Mouse (Mus musculus) hindbrain, embryonic 16.5 days (tissue): Measurements from ENCODE around the gene Aqr. TPM values are rescaled to one million over a fixed set of nuclear protein-coding genes. Genes with fewer than 3 reads are reported as not detected.
A peak's percentile ranks its signal among the peaks of the same experiment; 100 is the strongest.

ENCODE experiments used
- ATAC-seq: fragments of 200-750 bp; cut with Nextera tagmentation; 2 replicates; pipeline ENCODE4 v1.8.0; 2017; ENCODE audit warnings: moderate TSS enrichment, moderate library complexity
- H3K27ac ChIP-seq: fragments of 300-500 bp; sonication (generic); 2 replicates; pipeline ENCODE4 v1.5.1; 2014; ENCODE audit warnings: low read depth, mild to moderate bottlenecking, control low read depth, low read length, moderate library complexity
- H3K27me3 ChIP-seq: fragments of 300-500 bp; sonication (generic); replicated peaks from 2 replicates; pipeline ENCODE4 v1.6.1; 2014; ENCODE audit warnings: low read length; ENCODE audit not compliant: control insufficient read depth, insufficient read depth
- H3K36me3 ChIP-seq: fragments of 300-500 bp; sonication (generic); 2 replicates; pipeline ENCODE4 v1.6.1; 2014; ENCODE audit warnings: mild to moderate bottlenecking, low read length, moderate library complexity, mixed read lengths; ENCODE audit not compliant: control insufficient read depth, insufficient read depth
- H3K4me1 ChIP-seq: fragments of 300-500 bp; sonication (generic); 2 replicates; pipeline ENCODE4 v1.6.1; 2014; ENCODE audit warnings: low read depth, low read length; ENCODE audit not compliant: control insufficient read depth, insufficient read depth
- H3K4me2 ChIP-seq: fragments of 300-500 bp; sonication (generic); 2 replicates; pipeline ENCODE4 v1.6.1; 2014; ENCODE audit warnings: mild to moderate bottlenecking, low read length, control low read depth, moderate library complexity
- H3K4me3 ChIP-seq: fragments of 300-500 bp; sonication (generic); 2 replicates; pipeline ENCODE4 v1.5.1; 2014; ENCODE audit warnings: mild to moderate bottlenecking, low read length, control low read depth, moderate library complexity
- H3K9ac ChIP-seq: fragments of 300-500 bp; sonication (generic); 2 replicates; pipeline ENCODE4 v1.6.1; 2014; ENCODE audit warnings: low read depth, mild to moderate bottlenecking, control low read depth, low read length, moderate library complexity
- H3K9me3 ChIP-seq: fragments of 300-500 bp; sonication (generic); 2 replicates; pipeline ENCODE4 v1.6.1; 2014; ENCODE audit warnings: mild to moderate bottlenecking, low read length, moderate library complexity; ENCODE audit not compliant: control insufficient read depth
- WGBS: fragments of 180-500 bp; shearing (Covaris S2); extraction: QIAGEN DNeasy Blood & Tissue Kit; methylation state at CpG from one replicate; pipeline ENCODE4 v1.1.7; 2014; 5-methylcytosine and 5-hydroxymethylcytosine counted together
- polyA plus RNA-seq: library from polyadenylated mRNA; unstranded; fragments of >200 nt; fragmentation: Nextera tagmentation; extraction: Ambion mirVana; gene quantifications from 2 replicates; pipeline ENCODE4 v1.2.1, GENCODE M21; 2015

The Aqr gene
- polyA plus RNA-seq, 1 experiment from 2014 or later = 29.7 TPM

DNA sequence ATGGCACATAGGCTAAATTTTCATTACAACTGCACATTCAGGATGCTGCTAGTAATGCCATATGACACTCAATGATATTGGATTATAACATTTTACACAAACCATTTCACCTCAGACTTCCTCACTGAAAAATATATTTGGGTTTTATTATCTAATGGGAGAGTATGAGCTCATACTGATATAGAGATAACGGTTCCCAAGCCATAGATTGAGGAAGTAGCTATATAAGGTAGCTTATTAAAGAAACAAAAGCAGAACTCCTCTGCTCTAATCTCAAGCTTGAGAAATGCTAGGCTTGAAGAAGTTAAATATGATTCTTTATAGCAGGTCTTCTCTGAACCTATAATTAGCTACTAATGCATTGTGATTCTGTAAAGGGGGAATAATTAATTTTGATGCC lies 90.3 kb downstream of the Aqr start:
- Histone ChIP-seq H3K9ac (no peak overlapping the region), H3K4me3 (no peak overlapping the region), H3K9me3 (no peaks in the 10 kb centered on the region), H3K4me1 (no peaks in the 10 kb centered on the region), H3K36me3 (peaks cover 11% of the 10 kb centered on the region; the same call in 1 of the 2 replicates), H3K27me3 (no peaks in the 10 kb centered on the region), H3K4me2 (no peak overlapping the region), H3K27ac (no peak overlapping the region)
- ATAC-seq = no peak
- 92% methylated on average over 1 of the region's 1 CpGs for WGBS

DNA sequence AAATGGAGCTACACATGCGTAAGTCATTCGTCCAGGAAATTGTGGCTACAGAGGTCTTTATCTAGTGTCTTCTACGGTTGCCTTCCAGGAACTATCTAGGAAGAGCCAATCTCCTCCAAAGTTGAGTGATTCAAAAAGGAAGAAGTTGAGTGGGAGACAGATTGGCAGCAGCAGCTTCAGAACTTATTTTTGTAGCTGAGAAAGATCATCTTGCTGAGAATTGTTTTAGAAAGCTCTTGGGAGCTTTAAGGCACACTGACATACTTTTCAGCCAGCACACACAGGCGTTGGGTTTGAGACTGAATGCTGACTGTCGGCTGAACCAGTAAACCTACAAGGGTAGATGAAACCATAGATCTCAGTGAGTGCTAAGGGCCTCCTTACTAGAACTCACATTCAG lies 91.5 kb downstream of the Aqr start:
- 0 out of 2 replicates have a peak, but pooled peaks cover 3% of the 10 kb centered on the region for H3K36me3 ChIP-seq
- H3K4me3 ChIP-seq = no peak overlapping the region
- WGBS = 84% methylated on average over 5 of the region's 5 CpGs
- no peaks in the 10 kb centered on the region for H3K9me3 ChIP-seq
- H3K4me1 ChIP-seq = no peaks in the 10 kb centered on the region
- no peak overlapping the region for H3K27ac ChIP-seq
- H3K27me3 ChIP-seq = no peaks in the 10 kb centered on the region
- H3K4me2 ChIP-seq = no peak overlapping the region
- ATAC-seq = no peak
- no peak overlapping the region for H3K9ac ChIP-seq

GRCm38 (mm10) chr2:114094696-114095095 lies 92.1 kb downstream of the Aqr start:
- Histone ChIP-seq H3K27ac (no peak overlapping the region), H3K4me3 (no peak overlapping the region), H3K9me3 (no peaks in the 10 kb centered on the region), H3K36me3 (no peaks in the 10 kb centered on the region), H3K9ac (no peak overlapping the region), H3K4me2 (no peak overlapping the region), H3K27me3 (no peaks in the 10 kb centered on the region), H3K4me1 (no peaks in the 10 kb centered on the region)
- ATAC-seq = no peak
- 91% methylated on average over 1 of the region's 1 CpGs for WGBS

DNA sequence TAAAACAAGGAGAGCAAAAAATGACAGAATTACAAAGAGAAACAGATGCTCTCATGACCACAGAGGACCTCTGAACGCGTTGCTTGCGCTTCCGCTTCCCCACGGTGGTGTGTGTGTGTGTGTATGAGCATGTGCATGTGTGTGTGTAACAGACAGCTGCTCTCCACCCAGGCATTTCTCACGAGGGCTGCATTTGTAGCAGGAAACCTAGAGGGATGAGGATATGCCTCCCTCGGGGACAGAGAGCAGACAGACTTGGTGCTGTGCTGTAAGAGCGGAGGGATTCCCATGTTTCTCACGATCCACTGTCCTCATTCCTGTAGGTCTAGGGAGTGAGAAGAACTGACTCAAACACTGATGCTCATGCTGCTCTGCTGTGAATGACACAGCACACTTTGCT lies 93.2 kb downstream of the Aqr start:
- no peak overlapping the region for H3K4me2 ChIP-seq
- no peaks in the 10 kb centered on the region for H3K27me3 ChIP-seq
- H3K36me3 ChIP-seq = no peaks in the 10 kb centered on the region
- no peak overlapping the region for H3K4me3 ChIP-seq
- H3K4me1 ChIP-seq = no peaks in the 10 kb centered on the region
- no peaks in the 10 kb centered on the region for H3K9me3 ChIP-seq
- H3K9ac ChIP-seq = no peak overlapping the region
- WGBS = 70% methylated on average over 9 of the region's 9 CpGs
- no peak overlapping the region for H3K27ac ChIP-seq
- peak; percentile 32; the same call in 1 of the 2 replicates for ATAC-seq

DNA sequence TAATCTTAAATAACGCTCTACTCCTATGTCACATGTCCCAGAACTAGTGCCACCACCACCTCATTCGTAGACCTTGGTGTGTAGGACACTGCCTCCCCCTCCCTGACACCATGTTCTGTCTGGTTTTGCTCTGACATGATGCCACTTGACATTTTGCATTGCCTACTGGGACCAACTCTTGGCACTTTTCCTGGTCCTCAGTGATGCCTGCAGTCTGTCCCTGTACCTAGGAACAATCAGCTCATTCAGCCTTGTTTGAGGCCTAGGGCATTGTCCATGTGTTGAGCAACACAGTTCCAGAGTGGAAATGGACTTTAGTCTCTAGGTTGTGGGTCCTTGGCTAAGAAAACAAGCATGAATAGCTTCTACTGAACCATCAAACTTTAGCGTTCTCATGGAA lies 97.0 kb downstream of the Aqr start:
- Histone ChIP-seq H3K36me3 (no peaks in the 10 kb centered on the region), H3K27ac (no peak overlapping the region), H3K9ac (no peak overlapping the region), H3K27me3 (no peaks in the 10 kb centered on the region), H3K9me3 (no peaks in the 10 kb centered on the region), H3K4me2 (no peak overlapping the region), H3K4me1 (no peaks in the 10 kb centered on the region), H3K4me3 (no peak overlapping the region)
- 87% methylated on average over 3 of the region's 3 CpGs for WGBS
- ATAC-seq = peak; percentile 61

- no peak overlapping the region for H3K27ac ChIP-seq
- WGBS = 88% methylated on average over 1 of the region's 1 CpGs
- H3K4me1 ChIP-seq = no peaks in the 10 kb centered on the region
- no peaks in the 10 kb centered on the region for H3K9me3 ChIP-seq
- H3K36me3 ChIP-seq = no peaks in the 10 kb centered on the region
- H3K27me3 ChIP-seq = no peaks in the 10 kb centered on the region
- H3K9ac ChIP-seq = no peak overlapping the region
- ATAC-seq = no peak
- no peak overlapping the region for H3K4me3 ChIP-seq
- H3K4me2 ChIP-seq = no peak overlapping the region
Observed at GRCm38 (mm10) chr2:114087271-114087670, 99.6 kb downstream of the Aqr start.

DNA sequence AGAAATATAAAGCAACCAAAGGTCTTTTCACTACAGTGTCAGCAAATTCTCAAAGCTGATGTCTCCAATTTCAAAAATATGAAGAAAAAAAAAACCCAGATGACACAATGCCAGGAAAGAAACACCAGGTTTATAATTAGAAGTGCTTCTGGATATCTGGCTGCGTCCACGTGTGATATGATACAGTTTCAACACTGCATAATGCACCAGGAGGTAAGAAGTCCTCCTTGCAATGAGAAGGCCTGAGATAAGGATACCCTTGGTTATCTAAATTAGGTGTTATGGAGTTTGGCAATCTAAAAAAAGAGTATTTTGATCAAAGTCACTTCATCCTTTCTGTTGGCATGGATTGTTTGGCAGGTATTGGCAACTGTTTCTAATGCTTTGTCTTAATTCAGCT lies 114.9 kb downstream of the Aqr start:
- Histone ChIP-seq H3K27ac (no peak overlapping the region), H3K9me3 (no peaks in the 10 kb centered on the region), H3K27me3 (no peaks in the 10 kb centered on the region), H3K4me2 (no peak overlapping the region), H3K4me3 (no peak overlapping the region), H3K4me1 (no peaks in the 10 kb centered on the region), H3K9ac (no peak overlapping the region), H3K36me3 (no peaks in the 10 kb centered on the region)
- WGBS = 97% methylated on average over 2 of the region's 2 CpGs
- no peak for ATAC-seq

DNA sequence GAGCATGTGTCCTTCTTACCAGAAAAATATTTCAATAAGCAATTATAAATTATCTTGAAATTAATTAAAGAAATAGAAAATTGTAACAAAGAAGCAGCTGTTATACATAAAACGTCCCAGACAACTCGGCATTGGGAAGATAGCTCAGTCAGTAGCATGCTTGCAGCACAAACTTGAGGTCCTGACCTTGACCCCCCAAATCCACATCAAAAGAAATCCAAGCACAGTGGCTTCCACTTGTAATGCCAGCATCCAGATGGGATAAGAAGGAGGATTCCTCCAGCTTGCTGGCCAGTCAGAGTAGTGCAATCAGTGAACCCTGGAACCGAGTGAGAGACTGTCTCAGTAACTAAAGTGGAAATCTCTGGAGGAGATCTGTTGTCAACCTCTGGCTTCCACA lies 120.6 kb downstream of the Aqr start:
- H3K27ac ChIP-seq = no peak overlapping the region
- ATAC-seq = no peak
- 81% methylated on average over 3 of the region's 3 CpGs for WGBS
- no peaks in the 10 kb centered on the region for H3K9me3 ChIP-seq
- no peak overlapping the region for H3K4me3 ChIP-seq
- H3K36me3 ChIP-seq = no peaks in the 10 kb centered on the region
- no peaks in the 10 kb centered on the region for H3K27me3 ChIP-seq
- no peak overlapping the region for H3K4me2 ChIP-seq
- no peak overlapping the region for H3K9ac ChIP-seq
- H3K4me1 ChIP-seq = no peaks in the 10 kb centered on the region

GRCm38 (mm10) chr2:114064004-114064403 lies 122.8 kb downstream of the Aqr start:
- Histone ChIP-seq H3K27me3 (no peaks in the 10 kb centered on the region), H3K4me2 (no peak overlapping the region), H3K4me3 (no peak overlapping the region), H3K36me3 (no peaks in the 10 kb centered on the region), H3K9ac (no peak overlapping the region), H3K9me3 (no peaks in the 10 kb centered on the region), H3K27ac (no peak overlapping the region), H3K4me1 (no peaks in the 10 kb centered on the region)
- ATAC-seq = no peak
- WGBS = 71% methylated on average over 2 of the region's 2 CpGs

DNA sequence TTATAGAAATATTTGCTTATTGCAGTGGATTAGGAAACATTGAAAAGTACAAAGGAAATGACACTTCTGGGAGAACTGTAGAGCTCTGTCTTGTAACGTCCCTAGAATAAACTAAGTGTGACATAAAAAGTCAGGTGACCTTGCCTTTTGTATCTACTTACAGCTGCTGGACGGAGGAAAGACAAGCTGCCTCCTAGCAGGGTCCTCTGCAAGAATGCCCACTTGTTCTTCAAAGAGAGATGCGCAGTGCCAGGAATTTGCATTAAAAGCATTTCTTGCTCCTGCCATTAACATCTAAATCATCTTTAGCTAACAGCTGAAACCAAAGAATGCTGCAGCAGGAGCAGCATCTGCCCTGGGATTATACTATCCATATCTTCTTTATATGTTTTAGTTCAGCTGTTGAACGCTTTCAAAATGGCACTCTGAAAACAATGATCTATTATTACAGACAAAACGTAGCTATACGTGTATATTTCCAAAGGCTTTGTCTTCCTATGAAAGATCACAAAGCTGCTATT lies 126.7 kb downstream of the Aqr start:
- Histone ChIP-seq H3K27ac (no peak overlapping the region), H3K9ac (no peak overlapping the region), H3K4me3 (no peak overlapping the region), H3K27me3 (no peaks in the 10 kb centered on the region), H3K9me3 (no peaks in the 10 kb centered on the region), H3K36me3 (no peaks in the 10 kb centered on the region), H3K4me2 (no peak overlapping the region), H3K4me1 (no peaks in the 10 kb centered on the region)
- WGBS = 42% methylated on average over 6 of the region's 6 CpGs
- ATAC-seq = no peak
